Mouse (Mus musculus) CH12.LX (cell line): ENCODE measurements around the gene Fhit.

Experiments
- CTCF ChIP-seq, 2 experiments: IDR thresholded peaks in 1 of 2; conservative IDR thresholded peaks in 1 of 2; 2 replicates each; pipeline ENCODE4 v1.5.1; 2011 to 2012; ENCODE audit warnings: low read depth in 2 of 2, low read length in 2 of 2, improper control_type of control experiment in 1 of 2, inconsistent platforms in 1 of 2, mild to moderate bottlenecking in 1 of 2, moderate library complexity in 1 of 2
- ELF1 ChIP-seq: IDR thresholded peaks from 2 replicates; pipeline ENCODE4 v1.6.1; 2014; ENCODE audit warnings: low read depth, mild to moderate bottlenecking, inconsistent platforms, low read length, improper control_type of control experiment
- EP300 ChIP-seq: IDR thresholded peaks from 2 replicates; pipeline ENCODE4 v1.6.1; 2011; ENCODE audit warnings: low read length, improper control_type of control experiment
- GABPA ChIP-seq: IDR thresholded peaks from 2 replicates; pipeline ENCODE4 v1.6.1; 2012; ENCODE audit warnings: low read depth, low read length, improper control_type of control experiment, inconsistent platforms; ENCODE audit not compliant: insufficient replicate concordance
- JUND ChIP-seq: conservative IDR thresholded peaks from 2 replicates; pipeline ENCODE4 v1.6.1; 2011; ENCODE audit warnings: low read depth, low read length, improper control_type of control experiment
- MEF2A ChIP-seq: IDR thresholded peaks from 2 replicates; pipeline ENCODE4 v1.6.1; 2014; ENCODE audit warnings: low read depth, mild to moderate bottlenecking, inconsistent platforms, low read length, improper control_type of control experiment, borderline replicate concordance
- POLR2A ChIP-seq: IDR thresholded peaks from 2 replicates; pipeline ENCODE4 v1.6.1; 2011; ENCODE audit warnings: low read depth, mild to moderate bottlenecking, improper control_type of control experiment, low read length
- POLR2AphosphoS2 ChIP-seq: IDR thresholded peaks from 2 replicates; pipeline ENCODE4 v1.6.1; 2011; ENCODE audit warnings: low read depth, low read length, improper control_type of control experiment
- SMC3 ChIP-seq: IDR thresholded peaks from 2 replicates; pipeline ENCODE4 v1.6.1; 2011; ENCODE audit warnings: low read depth, low read length, improper control_type of control experiment
- TCF12 ChIP-seq: IDR thresholded peaks from 2 replicates; pipeline ENCODE4 v1.6.1; 2014; ENCODE audit warnings: low read depth, mild to moderate bottlenecking, inconsistent platforms, low read length, improper control_type of control experiment
- UBTF ChIP-seq: IDR thresholded peaks from 2 replicates; pipeline ENCODE4 v1.6.1; 2012; ENCODE audit warnings: low read depth, mild to moderate bottlenecking, inconsistent platforms, low read length, improper control_type of control experiment, moderate library complexity
- USF2 ChIP-seq: conservative IDR thresholded peaks from 2 replicates; pipeline ENCODE4 v1.6.1; 2011; ENCODE audit warnings: low read depth, low read length, improper control_type of control experiment
- ZC3H11A ChIP-seq: IDR thresholded peaks from 2 replicates; pipeline ENCODE4 v1.6.1; 2012; ENCODE audit warnings: low read depth, mild to moderate bottlenecking, inconsistent platforms, low read length, improper control_type of control experiment
- ZKSCAN1 ChIP-seq: IDR thresholded peaks from 2 replicates; pipeline ENCODE4 v1.6.1; 2012; ENCODE audit warnings: low read depth, inconsistent platforms, low read length, improper control_type of control experiment, borderline replicate concordance

DNA sequence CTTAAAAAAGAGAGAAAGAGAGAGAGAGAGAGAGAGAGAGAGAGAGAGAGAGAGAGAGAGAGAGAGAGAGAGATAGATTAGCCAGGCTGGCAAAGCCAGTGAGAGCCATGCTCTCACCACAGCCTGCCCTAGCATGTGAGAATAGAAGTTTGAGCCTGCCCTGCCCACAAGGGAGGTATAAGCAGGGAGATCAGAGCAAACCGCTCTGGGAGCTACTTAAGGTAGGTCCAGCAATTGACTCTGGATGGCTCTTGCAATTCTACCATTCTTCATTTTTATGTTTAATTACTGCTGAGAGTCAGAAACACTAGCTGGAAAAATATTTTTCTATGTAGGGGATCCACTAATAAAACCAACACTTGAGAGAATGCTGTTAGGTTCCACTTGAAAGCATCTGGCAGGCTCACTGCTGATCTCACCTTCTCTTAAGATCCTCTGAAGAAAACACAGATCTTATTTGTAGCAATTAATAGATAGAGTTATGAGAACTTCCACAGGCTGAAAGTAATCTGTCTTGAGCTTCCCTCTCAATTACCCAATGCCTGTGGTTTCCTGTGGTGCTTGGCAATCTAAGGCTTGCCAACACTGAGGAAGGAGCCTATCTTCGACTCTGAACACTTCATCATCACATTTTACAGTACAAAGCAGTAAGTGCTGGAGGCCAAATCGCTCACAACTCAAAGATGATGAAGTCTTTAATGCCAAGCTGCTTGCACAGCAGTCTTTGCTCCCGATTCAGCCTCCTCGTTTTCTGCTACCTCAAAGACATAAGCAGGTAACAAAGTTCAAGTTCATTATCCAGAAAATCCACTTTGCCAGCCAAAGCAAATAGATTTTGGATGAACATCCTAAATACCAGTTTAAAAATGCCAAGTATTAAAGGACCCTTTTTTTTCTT is 793.8 kb downstream of the Fhit start:
- TF ChIP-seq POLR2A (no peak), POLR2AphosphoS2 (no peak), ZKSCAN1 (no peak), ELF1 (no peak), CTCF (conservative IDR thresholded peaks at IDR 0.05 in 1 of 2, IDR thresholded peaks at IDR 0.05 in 1 of 2; ENCODE audit: low read depth in 2 of 2, low read length in 2 of 2) (no peak), SMC3 (no peak), MEF2A (no peak), GABPA (no peak), ZC3H11A (no peak), USF2 (no peak), UBTF (no peak), TCF12 (no peak), JUND (no peak), EP300 (no peak)
